19 mouse cellular contexts compared by ENCODE assay signal in genomic region chr7:45974512-45974911, GRCm38 (mm10). TPM values are rescaled to one million over a fixed set of nuclear protein-coding genes. Genes with fewer than 3 reads are reported as not detected.
DNase-seq lines count a peak whose midpoint lies in the region; ATAC-seq and TF ChIP-seq lines count a peak whose summit lies in the region.
"Had no signal": no experiment of that assay in that cellular context is flagged by ENCODE, and none has a peak within 500 bp of the region (broad histone marks: within the 10 kb centered on the region; RNA-seq: fewer than 3 reads in every experiment).

No protein-coding gene starts in this region.

- ATAC-seq in heart, embryonic 12.5 days (ENCODE audit: insufficient number of reproducible peaks, low FRiP score) = no peak
- peak; percentile 39; the same call in 1 of the 2 replicates for ATAC-seq in liver, embryonic 13.5 days (ENCODE audit: low read depth)
- ATAC-seq in liver, postnatal 0 days = no peak
- ATAC-seq: forebrain, embryonic 15.5 days had no signal

- no peaks in the 10 kb centered on the region for H3K27me3 ChIP-seq in heart, embryonic 12.5 days (replicated peaks)
- no peaks in the 10 kb centered on the region for H3K27me3 ChIP-seq in liver, embryonic 13.5 days
- H3K27me3 ChIP-seq in liver, postnatal 0 days (ENCODE audit: insufficient read depth, low read length) = no peaks in the 10 kb centered on the region
- no peaks in the 10 kb centered on the region for H3K27me3 ChIP-seq in thymus, adult 2 months (ENCODE audit: control insufficient read depth, insufficient read depth, low read length)
- H3K27me3 ChIP-seq: embryonic facial prominence, embryonic 13.5 days; forebrain, embryonic 15.5 days; heart, embryonic 15.5 days; limb, embryonic 12.5 days; liver, embryonic 12.5 days had no signal

- no peak for TF ChIP-seq EP300 in liver, postnatal 0 days (IDR thresholded peaks at IDR 0.05; ENCODE audit: low read depth)

- no peaks in the 10 kb centered on the region for H3K36me3 ChIP-seq in heart, embryonic 12.5 days
- no peaks in the 10 kb centered on the region for H3K36me3 ChIP-seq in liver, embryonic 13.5 days
- no peaks in the 10 kb centered on the region for H3K36me3 ChIP-seq in liver, postnatal 0 days (replicated peaks; ENCODE audit: insufficient read depth, low read length)
- no peaks in the 10 kb centered on the region for H3K36me3 ChIP-seq in thymus, adult 2 months (ENCODE audit: control insufficient read depth, insufficient read depth, low read length)
- H3K36me3 ChIP-seq: embryonic facial prominence, embryonic 13.5 days; forebrain, embryonic 15.5 days; heart, embryonic 15.5 days; hindbrain, embryonic 10.5 days; limb, embryonic 12.5 days; liver, embryonic 12.5 days had no signal

- H3K4me3 ChIP-seq in heart, embryonic 12.5 days = no peak overlapping the region
- no peak overlapping the region for H3K4me3 ChIP-seq in liver, embryonic 13.5 days (replicated peaks)
- no peak overlapping the region for H3K4me3 ChIP-seq in liver, postnatal 0 days (ENCODE audit: low read depth, low read length)
- no peak overlapping the region for H3K4me3 ChIP-seq in thymus, adult 2 months (ENCODE audit: control insufficient read depth, insufficient read depth, low read length)
- H3K4me3 ChIP-seq: embryonic facial prominence, embryonic 13.5 days; forebrain, embryonic 15.5 days; heart, adult 2 months; heart, embryonic 15.5 days; hindbrain, embryonic 10.5 days; limb, embryonic 12.5 days; liver, embryonic 12.5 days had no signal

- no peak for TF ChIP-seq POLR2A in thymus, adult 2 months (IDR thresholded peaks at IDR 0.05; ENCODE audit: control insufficient read depth, extremely low read depth, insufficient read depth, low read length, poor library complexity)

- H3K9me3 ChIP-seq in heart, embryonic 12.5 days (replicated peaks) = no peaks in the 10 kb centered on the region
- H3K9me3 ChIP-seq in liver, embryonic 13.5 days (replicated peaks) = no peaks in the 10 kb centered on the region
- no peaks in the 10 kb centered on the region for H3K9me3 ChIP-seq in liver, postnatal 0 days (ENCODE audit: low read length)
- H3K9me3 ChIP-seq: embryonic facial prominence, embryonic 13.5 days; forebrain, embryonic 15.5 days; heart, embryonic 15.5 days; hindbrain, embryonic 10.5 days; limb, embryonic 12.5 days; liver, embryonic 12.5 days had no signal

- no peak for TF ChIP-seq CTCF in liver, postnatal 0 days (IDR thresholded peaks at IDR 0.05; ENCODE audit: low read depth)
- TF ChIP-seq CTCF in thymus, adult 2 months (IDR thresholded peaks at IDR 0.05; ENCODE audit: borderline replicate concordance, control insufficient read depth, extremely low read depth, insufficient read depth, low read length, poor library complexity) = no peak

- H3K4me1 ChIP-seq in heart, embryonic 12.5 days (replicated peaks) = no peaks in the 10 kb centered on the region
- H3K4me1 ChIP-seq in liver, embryonic 13.5 days (replicated peaks) = no peaks in the 10 kb centered on the region
- no peaks in the 10 kb centered on the region for H3K4me1 ChIP-seq in liver, postnatal 0 days (ENCODE audit: insufficient read depth)
- no peaks in the 10 kb centered on the region for H3K4me1 ChIP-seq in thymus, adult 2 months (replicated peaks; ENCODE audit: control insufficient read depth, insufficient read depth, low read length)
- H3K4me1 ChIP-seq: embryonic facial prominence, embryonic 13.5 days; forebrain, embryonic 15.5 days; heart, embryonic 15.5 days; hindbrain, embryonic 10.5 days; limb, embryonic 12.5 days; liver, embryonic 12.5 days had no signal

- no peak overlapping the region for H3K4me2 ChIP-seq in heart, embryonic 12.5 days
- H3K4me2 ChIP-seq in liver, embryonic 13.5 days = no peak overlapping the region
- no peak overlapping the region for H3K4me2 ChIP-seq in liver, postnatal 0 days (ENCODE audit: low read depth, low read length)
- H3K4me2 ChIP-seq: embryonic facial prominence, embryonic 13.5 days; forebrain, embryonic 15.5 days; heart, embryonic 15.5 days; limb, embryonic 12.5 days; liver, embryonic 12.5 days had no signal

- peak; percentile 15 for DNase-seq in heart, postnatal 4 days
- no peak for DNase-seq in liver, embryonic 13.5 days
- no peak for DNase-seq in liver, postnatal 0 days
- DNase-seq in thymus, postnatal 4 days = peak; percentile 18
- DNase-seq in thymus, adult 2 months = no peak
- DNase-seq in left cerebral cortex, adult 9 months (ENCODE audit: low spot score in 2 of 2) = no peak
- DNase-seq in adrenal gland, postnatal 4 days (ENCODE audit: low spot score in 2 of 2) = no peak
- DNase-seq: adrenal gland, adult 2 months; cerebellum, adult 8-10 months; gastrocnemius, postnatal 14 days; heart, adult 2 months; lung, postnatal 36 days had no signal

- no peak overlapping the region for H3K27ac ChIP-seq in heart, embryonic 12.5 days (ENCODE audit: poor library complexity, severe bottlenecking)
- H3K27ac ChIP-seq in liver, embryonic 13.5 days = no peak overlapping the region
- no peak overlapping the region for H3K27ac ChIP-seq in liver, postnatal 0 days (ENCODE audit: low read depth)
- H3K27ac ChIP-seq in thymus, adult 2 months (ENCODE audit: control insufficient read depth, insufficient read depth, low read length) = no peak overlapping the region
- H3K27ac ChIP-seq: embryonic facial prominence, embryonic 13.5 days; forebrain, embryonic 15.5 days; heart, adult 2 months; heart, embryonic 15.5 days; hindbrain, embryonic 10.5 days; limb, embryonic 12.5 days; liver, embryonic 12.5 days had no signal

- WGBS in heart, embryonic 12.5 days = 56% methylated on average over 6 of the region's 6 CpGs
- WGBS in liver, embryonic 13.5 days (ENCODE audit: insufficient replicate concordance) = 48% methylated on average over 6 of the region's 6 CpGs
- WGBS in liver, postnatal 0 days (ENCODE audit: insufficient replicate concordance) = 58% methylated on average over 6 of the region's 6 CpGs
- WGBS in thymus, adult 2 months = 83% methylated on average over 6 of the region's 6 CpGs

- H3K9ac ChIP-seq in heart, embryonic 12.5 days = no peak overlapping the region
- H3K9ac ChIP-seq in liver, embryonic 13.5 days = no peak overlapping the region
- no peak overlapping the region for H3K9ac ChIP-seq in liver, postnatal 0 days (replicated peaks)
- H3K9ac ChIP-seq: embryonic facial prominence, embryonic 13.5 days; forebrain, embryonic 15.5 days; heart, embryonic 15.5 days; limb, embryonic 12.5 days; liver, embryonic 12.5 days had no signal

RNA-seq across cellular contexts. Expression of gene Ccdc114, which starts 50.6 kb away (rescaled TPM):
- 1 to 10 TPM; 1.6 TPM for total RNA-seq in heart, postnatal 4 days (2021)
- 2.4 and 3.5 TPM in 2 replicates for polyA plus RNA-seq in heart, embryonic 12.5 days (2016; fragmentation: Nextera tagmentation; extraction: Ambion mirVana)
- 1.2 and 1.5 TPM in 2 replicates for polyA plus RNA-seq in liver, embryonic 13.5 days (2015; fragmentation: Nextera tagmentation; extraction: Ambion mirVana)
- 0.64 and 1.2 TPM in 2 replicates for polyA plus RNA-seq in liver, postnatal 0 days (2015; fragmentation: Nextera tagmentation; extraction: Ambion mirVana)
- polyA plus RNA-seq in thymus, adult 2 months (2012; rRNA removed) = 3.3 and 3.7 TPM in 2 replicates
- 1 to 10 TPM; 8.8 to 10.0 TPM for total RNA-seq in adrenal gland, postnatal 4 days (2021)

RNA-seq across cellular contexts. Expression of gene Emp3, which starts 53.3 kb away (rescaled TPM):
- total RNA-seq in heart, postnatal 4 days (2021) = 10 to 100 TPM; 38.0 to 42.1 TPM
- 63.1 and 69.0 TPM in 2 replicates for polyA plus RNA-seq in heart, embryonic 12.5 days (2016; fragmentation: Nextera tagmentation; extraction: Ambion mirVana)
- polyA plus RNA-seq in liver, embryonic 13.5 days (2015; fragmentation: Nextera tagmentation; extraction: Ambion mirVana) = 49.0 and 61.6 TPM in 2 replicates
- polyA plus RNA-seq in liver, postnatal 0 days (2015; fragmentation: Nextera tagmentation; extraction: Ambion mirVana) = 56.0 and 57.7 TPM in 2 replicates
- polyA plus RNA-seq in thymus, adult 2 months (2012; rRNA removed) = 361 and 365 TPM in 2 replicates
- total RNA-seq in adrenal gland, postnatal 4 days (2021) = 100 to 1,000 TPM; 191 to 202 TPM

RNA-seq across cellular contexts. Expression of gene Abcc6, which starts 55.6 kb away (rescaled TPM):
- total RNA-seq in heart, postnatal 4 days (2021) = not detected
- 0.06 and 0.22 TPM in 2 replicates for polyA plus RNA-seq in heart, embryonic 12.5 days (2016; fragmentation: Nextera tagmentation; extraction: Ambion mirVana)
- polyA plus RNA-seq in liver, embryonic 13.5 days (2015; fragmentation: Nextera tagmentation; extraction: Ambion mirVana) = 4.5 and 4.8 TPM in 2 replicates
- 9.9 and 10.8 TPM in 2 replicates for polyA plus RNA-seq in liver, postnatal 0 days (2015; fragmentation: Nextera tagmentation; extraction: Ambion mirVana)
- 0.49 and 0.61 TPM in 2 replicates for polyA plus RNA-seq in thymus, adult 2 months (2012; rRNA removed)
- total RNA-seq in adrenal gland, postnatal 4 days (2021) = 1 to 10 TPM; 1.5 to 7.2 TPM
- total RNA-seq: heart, adult 2 months had no signal
- polyA plus RNA-seq: heart, embryonic 15.5 days had no signal

RNA-seq across cellular contexts. Expression of gene Nomo1, which starts 59.0 kb away (rescaled TPM):
- total RNA-seq in heart, postnatal 4 days (2021) = 10 to 100 TPM; 61.0 to 64.7 TPM
- 47.8 and 54.4 TPM in 2 replicates for polyA plus RNA-seq in heart, embryonic 12.5 days (2016; fragmentation: Nextera tagmentation; extraction: Ambion mirVana)
- 30.8 and 34.2 TPM in 2 replicates for polyA plus RNA-seq in liver, embryonic 13.5 days (2015; fragmentation: Nextera tagmentation; extraction: Ambion mirVana)
- polyA plus RNA-seq in liver, postnatal 0 days (2015; fragmentation: Nextera tagmentation; extraction: Ambion mirVana) = 18.4 and 19.9 TPM in 2 replicates
- polyA plus RNA-seq in thymus, adult 2 months (2012; rRNA removed) = 37.4 and 42.4 TPM in 2 replicates
- total RNA-seq in adrenal gland, postnatal 4 days (2021) = 10 to 100 TPM; 53.4 to 57.7 TPM

Comparison
In these comparisons a context has a peak if more than half of its experiments do, and no peak if none do; other contexts are left out.
1. DNase-seq: peak in heart, postnatal 4 days (single experiment) and thymus, postnatal 4 days (single experiment); none in liver, embryonic 13.5 days (single experiment), liver, postnatal 0 days (single experiment), thymus, adult 2 months (single experiment), left cerebral cortex, adult 9 months (0 of 2) and adrenal gland, postnatal 4 days (0 of 2).